Mouse (Mus musculus) frontal cortex, adult 2 months (tissue): ENCODE data around the gene Mfsd2a. TPM values are rescaled to one million over a fixed set of nuclear protein-coding genes. Genes with fewer than 3 reads are reported as not detected.

Source experiments
- polyA plus RNA-seq: library from polyadenylated mRNA; depleted of rRNA; stranded (reverse); fragments of >200 nt; gene quantifications from 2 replicates; pipeline ENCODE4 v1.2.3, GENCODE M21; 2012; rRNA removed

Gene Mfsd2a
- polyA plus RNA-seq, 1 experiment, result 40.8 TPM

Other genes starting within 250 kb of the Mfsd2a start
- gene Ppt1, start 124.9 kb downstream of the Mfsd2a start, polyA plus RNA-seq, result 106 and 119 TPM in 2 replicates
- gene Cap1, start 75.1 kb downstream of the Mfsd2a start, polyA plus RNA-seq, result 142 and 146 TPM in 2 replicates
- gene Mycl, start 34.5 kb upstream of the Mfsd2a start, polyA plus RNA-seq, result 10.0 and 12.0 TPM in 2 replicates
- gene Trit1, start 55.4 kb upstream of the Mfsd2a start, polyA plus RNA-seq, result 17.7 and 18.2 TPM in 2 replicates
- 0.36 TPM in 2 replicates for gene Bmp8b, start 144.0 kb upstream of the Mfsd2a start, polyA plus RNA-seq
- 0.15 and 0.22 TPM in 2 replicates for gene Oxct2b, start 155.1 kb upstream of the Mfsd2a start, polyA plus RNA-seq
- 21.9 and 22.7 TPM in 2 replicates for gene Ppie, start 178.8 kb upstream of the Mfsd2a start, polyA plus RNA-seq
- 523 and 615 TPM in 2 replicates for gene Hpcal4, start 222.0 kb upstream of the Mfsd2a start, polyA plus RNA-seq
- gene Nt5c1a, start 240.3 kb upstream of the Mfsd2a start, polyA plus RNA-seq, result 3.2 and 3.8 TPM in 2 replicates